Mouse (Mus musculus) cerebellum, adult 2 months (tissue): ENCODE data around the gene Agbl5.

Experiments
- CTCF ChIP-seq: fragments of 200-500 bp; IDR thresholded peaks from 2 replicates; pipeline ENCODE4 v1.5.1; 2011; ENCODE audit warnings: low read depth, mild to moderate bottlenecking, control low read depth, low read length, moderate library complexity, borderline replicate concordance; ENCODE audit not compliant: insufficient read depth
- POLR2A ChIP-seq: fragments of 200-500 bp; IDR thresholded peaks from 2 replicates; pipeline ENCODE4 v1.6.1; 2011; ENCODE audit warnings: low read length, control low read depth, borderline replicate concordance; ENCODE audit not compliant: insufficient read depth

- TF ChIP-seq POLR2A, result no peak
- TF ChIP-seq CTCF, result no peak
Observed at GRCm38 (mm10) chr5:30841896-30842295, 46.6 kb upstream of the Agbl5 start.
